ENCODE assay signal across 10 mouse cellular contexts in the genomic region with DNA sequence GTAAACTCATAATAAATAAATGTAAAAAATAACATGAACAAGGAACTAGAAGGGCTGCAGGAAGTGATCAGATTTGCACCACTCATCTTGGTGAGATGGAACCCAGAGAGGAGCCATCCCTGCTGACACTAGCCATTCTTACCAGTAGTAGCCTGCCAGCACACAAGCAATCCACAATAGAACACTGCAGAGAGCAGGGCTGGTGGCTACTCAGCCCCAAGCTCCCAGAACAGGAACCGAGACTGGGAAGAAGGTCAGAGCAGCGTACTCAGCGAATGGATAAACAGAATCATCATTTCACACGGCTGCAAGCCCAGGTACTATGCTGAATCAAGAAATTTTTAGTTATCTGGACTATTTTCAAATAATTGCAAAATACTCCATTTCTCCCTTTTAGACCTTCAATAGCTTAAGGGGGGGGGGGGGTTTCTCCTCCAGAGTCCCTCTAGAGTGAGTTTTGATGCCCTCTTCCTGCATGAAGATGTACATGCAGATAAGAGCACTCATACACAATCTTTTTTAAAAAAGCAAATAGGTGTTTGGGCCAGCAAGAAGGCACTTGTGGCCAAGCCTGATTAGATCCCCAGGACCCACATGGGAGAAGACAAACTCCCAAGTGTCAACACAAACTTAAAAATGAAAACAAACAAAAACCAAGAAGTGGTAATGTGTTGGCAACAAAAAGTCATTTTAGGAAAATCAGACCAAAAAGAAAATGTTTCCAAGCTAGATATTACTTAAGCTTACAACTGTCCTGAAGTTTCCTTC. TPM values are rescaled to one million over a fixed set of nuclear protein-coding genes. Genes with fewer than 3 reads are reported as not detected.
A peak's percentile ranks its signal among the peaks of the same experiment; 100 is the strongest.
DNase-seq lines count a peak whose midpoint lies in the region; ATAC-seq lines count a peak whose summit lies in the region.
"Had no signal": no experiment of that assay in that cellular context is flagged by ENCODE, and none has a peak within 500 bp of the region (broad histone marks: within the 10 kb centered on the region; RNA-seq: fewer than 3 reads in every experiment).

No protein-coding gene starts in this region.

- no peak overlapping the region for H3K4me2 ChIP-seq in hindbrain, embryonic 14.5 days (replicated peaks)
- H3K4me2 ChIP-seq in liver, embryonic 11.5 days = peak overlapping the region; percentile 89

- no peak overlapping the region for H3K27ac ChIP-seq in hindbrain, embryonic 10.5 days
- no peak overlapping the region for H3K27ac ChIP-seq in hindbrain, embryonic 14.5 days
- no peak overlapping the region; the same call in 1 of the 2 replicates for H3K27ac ChIP-seq in liver, embryonic 11.5 days (ENCODE audit: low read depth, low read length)

- DNase-seq in hindbrain, embryonic 10.5 days (ENCODE audit: low spot score) = no peak
- DNase-seq in hindbrain, embryonic 14.5 days (ENCODE audit: low spot score) = no peak
- peak; percentile 53 for DNase-seq in A20 (ENCODE audit: low read depth, low spot score)
- DNase-seq in brain, adult 2 months (ENCODE audit: low read depth, low spot score) = peak; percentile 45
- DNase-seq in liver, embryonic 11.5 days (ENCODE audit: low spot score) = no peak
- no peak for DNase-seq in urinary bladder, postnatal 36 days (ENCODE audit: low spot score in 2 of 2)
- no peak for DNase-seq in gastrocnemius, postnatal 36 days
- DNase-seq: thymus, postnatal 25 days had no signal

- intact Hi-C loops in gastrocnemius, postnatal 36 days (cut with DNase I) = loop anchor here (5.0 kb wide), 1 partner anchor 254 kb away; a partner anchor contains a TSS

- 44% methylated on average over 4 of the region's 4 CpGs for WGBS in hindbrain, embryonic 10.5 days
- 46% methylated on average over 4 of the region's 4 CpGs for WGBS in hindbrain, embryonic 14.5 days
- WGBS in liver, embryonic 11.5 days = 39% methylated on average over 4 of the region's 4 CpGs

- peaks cover 36% of the 10 kb centered on the region for H3K4me1 ChIP-seq in hindbrain, embryonic 10.5 days (replicated peaks)
- H3K4me1 ChIP-seq in hindbrain, embryonic 14.5 days (replicated peaks; ENCODE audit: control insufficient read depth, insufficient read depth, low read length) = peaks cover 31% of the 10 kb centered on the region
- peaks cover 36% of the 10 kb centered on the region for H3K4me1 ChIP-seq in liver, embryonic 11.5 days (replicated peaks; ENCODE audit: control insufficient read depth, insufficient read depth, low read length)

- 0 out of 2 replicates have a peak overlapping the region, but pooled peaks have one; percentile 4 for H3K4me3 ChIP-seq in hindbrain, embryonic 10.5 days
- no peak overlapping the region for H3K4me3 ChIP-seq in hindbrain, embryonic 14.5 days (replicated peaks; ENCODE audit: low read length)
- H3K4me3 ChIP-seq in liver, embryonic 11.5 days (ENCODE audit: low read depth, low read length) = peak overlapping the region; percentile 72; the same call in 1 of the 2 replicates

- no peaks in the 10 kb centered on the region for H3K9me3 ChIP-seq in hindbrain, embryonic 10.5 days
- no peaks in the 10 kb centered on the region for H3K9me3 ChIP-seq in hindbrain, embryonic 14.5 days (ENCODE audit: control insufficient read depth, low read length)
- no peaks in the 10 kb centered on the region for H3K9me3 ChIP-seq in liver, embryonic 11.5 days (ENCODE audit: control insufficient read depth, low read length)

- H3K9ac ChIP-seq in hindbrain, embryonic 14.5 days = no peak overlapping the region
- H3K9ac ChIP-seq in liver, embryonic 11.5 days (ENCODE audit: low read depth, low read length) = peak overlapping the region; percentile 22

- peaks cover 54% of the 10 kb centered on the region for H3K36me3 ChIP-seq in hindbrain, embryonic 10.5 days
- peaks cover 5% of the 10 kb centered on the region; the same call in 1 of the 2 replicates for H3K36me3 ChIP-seq in hindbrain, embryonic 14.5 days (replicated peaks; ENCODE audit: control insufficient read depth, insufficient read depth)
- peaks cover 19% of the 10 kb centered on the region; the same call in 1 of the 2 replicates for H3K36me3 ChIP-seq in liver, embryonic 11.5 days (ENCODE audit: control insufficient read depth, insufficient read depth, low read length)

- no peak for ATAC-seq in hindbrain, embryonic 14.5 days (ENCODE audit: low FRiP score)
- no peak for ATAC-seq in liver, embryonic 11.5 days (replicated peaks; ENCODE audit: low FRiP score)
- ATAC-seq in erythroid progenitor cell, adult 5-6 weeks (replicated peaks; ENCODE audit: low FRiP score, poor library complexity, severe bottlenecking) = no peak
- ATAC-seq: inflammation-experienced regulatory T-cells, adult 6 months had no signal

- no peaks in the 10 kb centered on the region for H3K27me3 ChIP-seq in hindbrain, embryonic 10.5 days (ENCODE audit: insufficient read depth, poor library complexity, severe bottlenecking)
- H3K27me3 ChIP-seq in hindbrain, embryonic 14.5 days (ENCODE audit: control insufficient read depth, insufficient read depth, low read length) = no peaks in the 10 kb centered on the region
- H3K27me3 ChIP-seq in liver, embryonic 11.5 days (replicated peaks; ENCODE audit: control insufficient read depth, insufficient read depth, low read length) = no peaks in the 10 kb centered on the region

RNA-seq across cellular contexts. Expression of a gene that starts 4.4 kb away (rescaled TPM):
- polyA plus RNA-seq in hindbrain, embryonic 10.5 days (2016; fragmentation: Nextera tagmentation; extraction: Ambion mirVana) = 18.5 and 25.0 TPM in 2 replicates
- polyA plus RNA-seq in hindbrain, embryonic 14.5 days (2014; fragmentation: Nextera tagmentation; extraction: Ambion mirVana) = 10.5 and 11.7 TPM in 2 replicates
- polyA plus RNA-seq in liver, embryonic 11.5 days (2014; fragmentation: Nextera tagmentation; extraction: Ambion mirVana) = 26.0 and 26.6 TPM in 2 replicates
- 4.2 and 5.4 TPM in 2 replicates for total RNA-seq in erythroid progenitor cell, adult 5-6 weeks (2015; ENCODE audit: low replicate concordance)
- total RNA-seq in erythroid progenitor cell, adult 5-6 weeks (2017; ENCODE audit: low replicate concordance) = 1.4 and 3.2 TPM in 2 replicates
- 1 to 10 TPM; 7.2 to 7.3 TPM for total RNA-seq in gastrocnemius, postnatal 36 days (2021)

RNA-seq across cellular contexts. Expression of a gene that starts 4.6 kb away (rescaled TPM):
- 91.8 and 110 TPM in 2 replicates for polyA plus RNA-seq in hindbrain, embryonic 10.5 days (2016; fragmentation: Nextera tagmentation; extraction: Ambion mirVana)
- polyA plus RNA-seq in hindbrain, embryonic 14.5 days (2014; fragmentation: Nextera tagmentation; extraction: Ambion mirVana) = 73.0 and 75.9 TPM in 2 replicates
- 168 and 171 TPM in 2 replicates for polyA plus RNA-seq in liver, embryonic 11.5 days (2014; fragmentation: Nextera tagmentation; extraction: Ambion mirVana)
- 93.7 and 130 TPM in 2 replicates for total RNA-seq in erythroid progenitor cell, adult 5-6 weeks (2015; ENCODE audit: low replicate concordance)
- total RNA-seq in erythroid progenitor cell, adult 5-6 weeks (2017; ENCODE audit: low replicate concordance) = 86.1 and 115 TPM in 2 replicates
- 10 to 100 TPM; 37.3 to 46.2 TPM for total RNA-seq in gastrocnemius, postnatal 36 days (2021)

Comparison
In these comparisons a context has a peak if more than half of its experiments do, and no peak if none do; other contexts are left out.
1. DNase-seq: peak in A20 (single experiment) and brain, adult 2 months (single experiment); none in hindbrain, embryonic 10.5 days (single experiment), hindbrain, embryonic 14.5 days (single experiment), liver, embryonic 11.5 days (single experiment), urinary bladder, postnatal 36 days (0 of 2) and gastrocnemius, postnatal 36 days (0 of 2).